Mouse (Mus musculus) hindbrain, embryonic 13.5 days (tissue): ENCODE data around the gene Mbd3. TPM values are rescaled to one million over a fixed set of nuclear protein-coding genes. Genes with fewer than 3 reads are reported as not detected.

ENCODE experiments used
- ATAC-seq: fragments of 200-750 bp; cut with Nextera tagmentation; 2 replicates; pipeline ENCODE4 v1.8.0; 2017; ENCODE audit warnings: moderate TSS enrichment; ENCODE audit not compliant: low FRiP score
- H3K27ac ChIP-seq: fragments of 300-500 bp; sonication (generic); 2 replicates; pipeline ENCODE4 v1.5.1; 2015; ENCODE audit warnings: inconsistent platforms, mild to moderate bottlenecking, moderate library complexity
- H3K27me3 ChIP-seq: fragments of 300-500 bp; sonication (generic); 2 replicates; pipeline ENCODE4 v1.6.1; 2015; ENCODE audit warnings: mild to moderate bottlenecking, inconsistent platforms
- H3K36me3 ChIP-seq: fragments of 300-500 bp; sonication (generic); 2 replicates; pipeline ENCODE4 v1.6.1; 2015; ENCODE audit warnings: mild to moderate bottlenecking, inconsistent platforms
- H3K4me1 ChIP-seq: fragments of 300-500 bp; sonication (generic); replicated peaks from 2 replicates; pipeline ENCODE4 v1.6.1; 2015; ENCODE audit warnings: inconsistent platforms
- H3K4me2 ChIP-seq: fragments of 300-500 bp; sonication (generic); 2 replicates; pipeline ENCODE4 v1.6.1; 2015; ENCODE audit warnings: inconsistent platforms, mild to moderate bottlenecking, moderate library complexity
- H3K4me3 ChIP-seq: fragments of 300-500 bp; sonication (generic); 2 replicates; pipeline ENCODE4 v1.5.1; 2015; ENCODE audit warnings: mild to moderate bottlenecking, inconsistent platforms
- H3K9ac ChIP-seq: fragments of 300-500 bp; sonication (generic); 2 replicates; pipeline ENCODE4 v1.6.1; 2015; ENCODE audit warnings: mild to moderate bottlenecking, inconsistent platforms
- H3K9me3 ChIP-seq: fragments of 300-500 bp; sonication (generic); 2 replicates; pipeline ENCODE4 v1.6.1; 2016; ENCODE audit warnings: inconsistent platforms
- WGBS: fragments of 180-500 bp; shearing (Covaris S2); methylation state at CpG from one replicate; pipeline ENCODE4 v1.1.7; 2015; 5-methylcytosine and 5-hydroxymethylcytosine counted together
- polyA plus RNA-seq: library from polyadenylated mRNA; unstranded; fragments of >200 nt; fragmentation: Nextera tagmentation; extraction: Ambion mirVana; gene quantifications from 2 replicates; pipeline ENCODE4 v1.2.1, GENCODE M21; 2015

Gene Mbd3
- polyA plus RNA-seq: 230 TPM in 2 replicates

DNA sequence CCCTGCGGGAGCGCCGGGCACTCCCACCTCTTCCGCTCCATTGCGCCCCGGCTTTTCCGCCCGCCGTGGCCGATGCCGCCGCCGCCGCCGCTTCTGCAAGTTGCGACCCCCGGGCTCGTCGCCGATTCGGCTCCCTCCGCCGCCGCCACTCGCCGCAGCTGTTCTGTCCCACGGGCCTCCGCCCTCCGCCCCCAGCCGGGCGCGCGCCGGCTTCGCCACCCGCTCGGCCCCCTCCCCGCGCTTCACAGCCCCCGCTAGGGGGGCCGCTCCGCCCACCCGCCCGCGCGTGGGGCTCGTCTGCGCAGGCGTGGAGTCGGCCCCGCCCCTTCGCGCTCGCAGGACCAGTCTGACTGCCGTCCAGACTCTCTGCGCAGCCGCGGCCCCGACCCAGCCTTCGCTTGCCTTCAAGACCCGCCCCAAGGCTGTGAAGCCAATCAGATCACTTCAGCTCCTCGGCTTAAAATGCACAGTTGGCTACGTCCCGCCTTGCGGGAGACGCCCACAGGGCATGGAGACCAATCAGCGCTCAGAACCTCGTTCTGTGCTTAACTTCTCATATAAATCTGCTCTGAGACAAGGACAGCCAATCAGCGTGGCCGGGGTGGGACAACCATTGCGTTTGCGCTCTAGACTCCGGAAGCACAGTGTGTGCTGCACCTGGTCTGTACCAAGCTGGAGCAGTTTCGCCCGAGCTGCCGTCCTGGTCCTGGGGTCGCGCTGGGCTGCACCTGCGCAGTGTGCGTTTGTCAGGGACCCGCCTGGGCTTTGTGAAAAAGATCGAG is at the start of gene Mbd3:
Gene Mbd3 (minus strand): TSS at position 360 of the 782 bp plus-strand sequence.
- Histone ChIP-seq H3K4me2 (peak within 1 kb of the TSS; percentile 88), H3K4me3 (peak within 1 kb of the TSS; percentile 69), H3K27me3 (no peaks in the 10 kb centered on the region), H3K4me1 (peaks cover 37% of the 10 kb centered on the region), H3K9me3 (no peaks in the 10 kb centered on the region), H3K9ac (peak within 1 kb of the TSS; percentile 95), H3K36me3 (peaks cover 50% of the 10 kb centered on the region), H3K27ac (peak within 1 kb of the TSS; percentile 100)
- peak; percentile 97 for ATAC-seq
- under 1% methylated on average over 66 of the region's 82 CpGs for WGBS

DNA sequence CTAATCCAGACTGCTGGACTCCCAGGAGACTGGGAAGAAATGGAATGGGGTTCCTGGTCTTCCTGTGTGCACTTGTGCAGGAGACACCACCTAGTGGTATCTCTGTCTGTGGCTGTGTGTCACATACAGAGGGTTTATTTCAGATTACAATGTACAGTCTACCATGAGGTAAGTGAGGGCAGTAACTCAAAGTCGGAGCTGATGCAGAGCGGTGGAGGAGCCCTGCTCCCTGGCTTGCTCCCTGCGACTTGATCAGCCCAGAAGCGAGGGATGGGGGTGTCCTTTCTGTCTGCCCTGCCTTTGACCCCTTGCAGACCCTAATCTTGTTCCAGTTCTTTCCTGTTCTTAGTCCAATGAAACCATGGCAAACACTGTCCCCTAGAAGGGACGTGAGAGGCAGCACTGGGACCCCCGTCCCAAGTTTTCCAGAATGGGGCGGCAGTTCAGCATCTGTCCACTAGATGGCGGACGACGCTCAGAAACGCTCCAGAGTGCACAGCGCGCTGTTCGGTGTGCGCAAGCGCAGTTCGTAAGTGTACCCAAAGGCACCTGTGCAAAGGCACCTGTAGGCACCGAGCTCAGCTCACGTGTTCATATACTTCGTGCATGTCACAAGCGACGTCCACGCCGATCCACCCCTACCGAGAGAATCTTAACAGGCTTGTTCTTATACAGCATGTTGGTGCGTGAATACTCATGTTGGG is 46.7 kb upstream of the Mbd3 start:
- H3K4me3 ChIP-seq: no peak overlapping the region
- H3K4me2 ChIP-seq: peak overlapping the region; percentile 42
- H3K4me1 ChIP-seq: peaks cover 13% of the 10 kb centered on the region
- no peaks in the 10 kb centered on the region for H3K36me3 ChIP-seq
- H3K9ac ChIP-seq: no peak overlapping the region
- peak; percentile 82 for ATAC-seq
- no peaks in the 10 kb centered on the region for H3K9me3 ChIP-seq
- H3K27me3 ChIP-seq: peaks cover 51% of the 10 kb centered on the region
- WGBS: 8% methylated on average over 26 of the region's 26 CpGs
- H3K27ac ChIP-seq: no peak overlapping the region

DNA sequence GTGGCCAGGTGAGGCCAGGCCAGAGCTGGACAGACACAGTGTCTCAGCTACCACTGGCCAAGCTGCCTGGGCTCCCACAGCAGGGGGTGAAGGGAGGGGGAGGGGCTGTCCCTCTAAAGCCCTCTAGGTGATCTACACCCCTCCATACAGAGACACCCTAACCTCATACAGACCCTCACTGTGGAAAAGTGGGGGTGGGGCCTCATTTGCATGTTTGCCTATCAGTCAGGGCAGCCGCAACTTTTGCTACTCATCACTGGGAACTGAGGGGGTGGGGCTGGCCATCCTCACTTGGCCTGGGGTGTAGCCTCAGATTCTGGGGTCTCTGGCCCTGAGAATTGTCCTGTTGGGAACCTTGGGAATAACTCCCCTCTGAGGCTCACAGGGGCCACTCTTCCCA is 45.7 kb upstream of the Mbd3 start:
- no peaks in the 10 kb centered on the region for H3K36me3 ChIP-seq
- no peak for ATAC-seq
- no peak overlapping the region for H3K4me3 ChIP-seq
- peaks cover 49% of the 10 kb centered on the region for H3K27me3 ChIP-seq
- H3K9ac ChIP-seq: no peak overlapping the region
- H3K27ac ChIP-seq: no peak overlapping the region
- peaks cover 13% of the 10 kb centered on the region for H3K4me1 ChIP-seq
- no peak overlapping the region for H3K4me2 ChIP-seq
- 30% methylated on average over 1 of the region's 1 CpGs for WGBS
- H3K9me3 ChIP-seq: no peaks in the 10 kb centered on the region

DNA sequence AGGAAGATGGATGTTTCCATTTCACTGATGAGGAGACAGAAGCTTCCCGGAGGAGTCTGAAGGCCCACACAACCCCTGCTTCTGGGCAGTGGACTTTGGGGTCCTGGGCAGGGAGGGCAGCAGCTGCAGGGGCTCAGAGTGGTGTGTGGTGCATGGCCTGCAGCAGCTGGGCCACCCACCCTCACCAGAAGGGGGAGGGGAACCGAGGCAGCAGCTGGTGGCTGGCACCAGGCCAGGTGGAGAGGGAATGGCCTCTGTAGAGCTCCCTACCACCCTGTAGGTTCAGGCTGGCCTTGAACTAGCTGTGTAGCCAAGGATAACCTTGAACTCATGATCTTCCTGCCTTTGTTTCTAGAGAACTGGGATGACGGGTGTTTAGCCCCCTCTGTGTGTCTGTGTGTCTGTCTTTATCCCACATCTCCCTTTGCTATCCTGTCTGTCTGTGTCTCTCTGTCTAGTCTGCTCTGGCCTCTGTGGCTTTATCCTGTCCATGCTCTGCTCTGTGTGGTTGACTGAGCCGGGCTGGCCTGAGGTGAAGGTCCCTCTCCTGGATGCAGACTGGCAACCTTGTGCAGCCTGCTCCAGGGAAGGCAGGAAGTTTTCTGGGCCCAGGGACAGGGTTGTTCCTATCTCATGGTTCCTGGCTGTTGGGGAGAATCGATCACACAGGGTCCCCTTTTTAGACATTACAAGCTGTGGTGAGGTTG is 45.1 kb upstream of the Mbd3 start:
- Histone ChIP-seq H3K4me1 (peaks cover 13% of the 10 kb centered on the region), H3K27me3 (peaks cover 49% of the 10 kb centered on the region), H3K27ac (no peak overlapping the region), H3K36me3 (no peaks in the 10 kb centered on the region), H3K4me2 (no peak overlapping the region), H3K9ac (peak overlapping the region; percentile 55; the same call in 1 of the 2 replicates), H3K4me3 (no peak overlapping the region), H3K9me3 (no peaks in the 10 kb centered on the region)
- WGBS: 38% methylated on average over 5 of the region's 5 CpGs
- no peak for ATAC-seq

DNA sequence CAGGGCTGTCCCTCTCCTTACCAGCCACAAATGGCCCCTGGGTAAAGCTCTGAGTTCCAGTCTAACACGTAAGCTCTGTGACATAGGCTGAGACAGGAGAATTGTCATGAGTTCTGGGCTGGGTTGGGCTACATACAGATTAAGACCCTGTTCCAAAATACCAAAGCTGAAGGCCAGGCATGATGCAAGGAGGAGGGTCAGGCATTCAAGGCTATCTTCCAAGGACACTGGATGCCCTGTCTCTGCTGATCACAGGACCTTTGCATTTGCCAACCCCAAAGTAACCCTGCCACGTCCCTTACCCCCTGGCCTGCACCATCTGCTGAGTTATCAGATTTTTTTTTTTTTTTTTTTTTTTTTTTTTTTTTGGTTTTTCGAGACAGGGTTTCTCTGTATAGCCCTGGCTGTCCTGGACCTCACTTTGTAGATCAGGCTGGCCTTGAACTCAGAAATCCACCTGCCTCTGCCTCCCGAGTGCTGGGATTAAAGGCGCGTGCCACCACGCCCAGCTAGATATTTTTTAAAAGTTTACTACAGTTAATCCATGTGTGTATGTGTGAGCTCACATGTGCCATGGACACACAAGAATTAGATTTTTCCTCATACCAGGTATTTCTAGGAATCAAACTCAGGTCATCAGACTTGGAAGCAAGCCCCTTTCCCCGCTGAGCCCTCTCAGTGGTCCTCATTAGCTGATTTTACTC is 44.4 kb upstream of the Mbd3 start:
- Histone ChIP-seq H3K4me1 (peaks cover 13% of the 10 kb centered on the region), H3K4me3 (no peak overlapping the region), H3K9me3 (no peaks in the 10 kb centered on the region), H3K27ac (no peak overlapping the region), H3K36me3 (no peaks in the 10 kb centered on the region), H3K27me3 (peaks cover 43% of the 10 kb centered on the region), H3K4me2 (no peak overlapping the region), H3K9ac (0 out of 2 replicates have a peak overlapping the region, but pooled peaks have one; percentile 55)
- WGBS: 80% methylated on average over 7 of the region's 8 CpGs
- ATAC-seq: no peak

DNA sequence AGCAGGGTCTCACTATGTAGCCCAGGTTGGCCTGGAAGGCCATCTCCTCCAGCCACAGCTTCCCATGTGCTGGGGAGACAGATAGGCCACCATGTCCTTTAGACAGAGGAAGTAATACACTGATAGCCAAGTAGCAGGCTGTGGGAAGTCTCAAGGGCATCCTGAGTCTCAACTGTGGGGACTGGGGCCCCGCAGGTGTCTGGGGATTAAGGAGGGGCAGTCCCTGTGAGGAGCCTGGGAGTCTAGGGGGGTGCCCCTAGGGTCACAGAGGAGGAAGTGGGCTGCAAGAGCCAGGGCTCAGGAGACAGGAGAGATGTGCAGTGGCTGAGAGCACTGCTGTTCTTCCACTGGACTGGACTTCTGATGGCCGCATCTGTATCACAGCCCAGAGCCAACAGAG is 43.6 kb upstream of the Mbd3 start:
- 60% methylated on average over 2 of the region's 2 CpGs for WGBS
- Histone ChIP-seq H3K9ac (peak overlapping the region; percentile 55; the same call in 1 of the 2 replicates), H3K4me2 (no peak overlapping the region), H3K27ac (no peak overlapping the region), H3K4me1 (peaks cover 13% of the 10 kb centered on the region), H3K36me3 (no peaks in the 10 kb centered on the region), H3K4me3 (no peak overlapping the region), H3K27me3 (peaks cover 42% of the 10 kb centered on the region), H3K9me3 (no peaks in the 10 kb centered on the region)
- ATAC-seq: no peak

DNA sequence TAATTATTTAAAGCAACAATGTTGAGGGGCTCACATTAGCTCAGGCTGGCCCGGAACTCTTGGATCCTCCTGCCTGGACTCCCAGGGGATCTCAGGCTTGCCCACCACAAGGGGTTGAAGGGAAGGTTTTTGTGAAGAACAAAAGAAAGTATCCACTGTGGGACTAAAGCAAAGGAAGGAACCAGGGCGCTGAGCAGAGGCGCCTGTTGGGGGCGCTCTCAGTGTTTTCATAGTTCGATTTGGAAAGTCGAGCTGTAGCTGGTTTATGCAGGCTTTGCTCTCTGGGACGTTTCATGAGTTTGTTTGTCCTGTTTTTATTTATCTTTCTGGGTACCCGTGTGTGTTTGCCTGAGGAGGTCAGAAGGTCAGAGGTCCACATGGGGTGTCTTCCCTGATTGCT is 42.2 kb upstream of the Mbd3 start:
- Histone ChIP-seq H3K4me2 (no peak overlapping the region), H3K27ac (no peak overlapping the region), H3K4me3 (no peak overlapping the region), H3K9me3 (no peaks in the 10 kb centered on the region), H3K27me3 (peaks cover 40% of the 10 kb centered on the region), H3K9ac (no peak overlapping the region), H3K36me3 (no peaks in the 10 kb centered on the region), H3K4me1 (peaks cover 13% of the 10 kb centered on the region)
- no peak for ATAC-seq
- 64% methylated on average over 8 of the region's 8 CpGs for WGBS

DNA sequence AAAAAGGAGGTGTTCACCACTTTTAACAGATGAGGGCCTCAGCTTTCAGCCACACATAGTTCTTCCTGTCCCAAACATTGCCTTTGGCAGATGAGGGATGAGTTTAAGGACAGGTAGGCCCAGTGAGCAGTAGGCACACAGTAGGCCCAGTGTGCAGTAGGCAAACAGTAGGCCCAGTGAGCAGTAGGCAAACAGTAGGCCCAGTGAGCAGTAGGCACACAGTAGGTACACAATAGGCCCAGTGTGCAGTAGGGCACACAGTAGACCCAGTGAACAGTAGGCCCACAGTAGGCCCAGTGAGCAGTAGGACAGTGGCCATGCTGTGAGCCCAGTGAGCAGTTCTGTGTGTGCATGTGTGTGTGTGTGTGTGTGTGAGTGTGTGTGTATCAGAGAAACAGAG is 40.7 kb upstream of the Mbd3 start:
- H3K4me1 ChIP-seq: peaks cover 13% of the 10 kb centered on the region
- H3K27me3 ChIP-seq: peaks cover 31% of the 10 kb centered on the region
- ATAC-seq: no peak
- H3K9ac ChIP-seq: peak overlapping the region; percentile 13; the same call in 1 of the 2 replicates
- no peak overlapping the region for H3K4me2 ChIP-seq
- no peak overlapping the region for H3K27ac ChIP-seq
- H3K36me3 ChIP-seq: no peaks in the 10 kb centered on the region
- H3K4me3 ChIP-seq: no peak overlapping the region
- H3K9me3 ChIP-seq: no peaks in the 10 kb centered on the region

DNA sequence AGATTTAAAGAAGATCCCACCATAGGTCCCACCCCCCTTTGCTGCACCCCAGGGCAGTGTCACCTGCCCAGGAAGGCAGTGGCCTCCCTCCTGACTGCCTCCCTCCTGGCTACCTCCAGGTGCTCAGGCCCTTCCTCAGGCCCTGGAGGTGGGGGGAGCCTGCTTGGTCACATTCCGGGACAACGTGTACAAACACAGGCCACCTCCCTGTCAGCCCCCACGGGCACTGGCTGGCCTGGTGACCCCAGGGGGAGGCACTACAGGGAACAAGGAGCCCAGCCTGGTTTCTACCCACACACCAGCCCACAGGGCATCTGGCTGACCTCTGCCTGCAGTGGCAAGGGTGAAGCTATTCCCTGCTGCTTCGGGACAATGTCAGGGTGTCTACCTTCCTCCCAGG is 38.6 kb upstream of the Mbd3 start:
- no peak overlapping the region for H3K4me3 ChIP-seq
- no peak overlapping the region for H3K9ac ChIP-seq
- peaks cover 14% of the 10 kb centered on the region for H3K27me3 ChIP-seq
- H3K4me1 ChIP-seq: 0 out of 2 replicates have a peak, but pooled peaks cover 4% of the 10 kb centered on the region
- no peaks in the 10 kb centered on the region for H3K36me3 ChIP-seq
- H3K27ac ChIP-seq: no peak overlapping the region
- H3K9me3 ChIP-seq: no peaks in the 10 kb centered on the region
- no peak for ATAC-seq
- H3K4me2 ChIP-seq: no peak overlapping the region
- WGBS: 85% methylated on average over 4 of the region's 4 CpGs

DNA sequence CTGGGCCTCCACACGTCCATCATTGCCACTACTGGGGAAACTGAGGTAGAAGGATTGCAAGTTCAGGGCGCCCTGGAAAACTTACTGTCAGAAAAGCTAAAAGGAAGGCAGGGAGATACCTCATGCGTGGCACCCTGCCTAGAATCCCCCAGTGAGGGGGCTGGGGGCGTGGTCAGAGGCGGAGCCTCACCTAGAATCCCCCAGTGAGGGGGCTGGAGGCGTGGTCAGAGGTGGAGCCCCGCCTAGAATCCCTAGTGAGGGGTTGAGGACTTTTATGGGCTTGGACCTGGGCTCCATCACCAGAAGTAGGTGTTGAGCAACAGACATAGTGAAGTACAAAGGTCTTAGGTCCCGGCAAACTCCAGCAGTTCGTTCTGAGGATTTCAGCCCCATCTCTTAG is 36.9 kb upstream of the Mbd3 start:
- H3K27ac ChIP-seq: no peak overlapping the region
- H3K9ac ChIP-seq: no peak overlapping the region
- peaks cover 20% of the 10 kb centered on the region for H3K4me1 ChIP-seq
- H3K9me3 ChIP-seq: no peaks in the 10 kb centered on the region
- H3K4me3 ChIP-seq: no peak overlapping the region
- 13% methylated on average over 9 of the region's 9 CpGs for WGBS
- H3K27me3 ChIP-seq: peaks cover 10% of the 10 kb centered on the region
- ATAC-seq: no peak
- H3K36me3 ChIP-seq: no peaks in the 10 kb centered on the region
- no peak overlapping the region for H3K4me2 ChIP-seq

DNA sequence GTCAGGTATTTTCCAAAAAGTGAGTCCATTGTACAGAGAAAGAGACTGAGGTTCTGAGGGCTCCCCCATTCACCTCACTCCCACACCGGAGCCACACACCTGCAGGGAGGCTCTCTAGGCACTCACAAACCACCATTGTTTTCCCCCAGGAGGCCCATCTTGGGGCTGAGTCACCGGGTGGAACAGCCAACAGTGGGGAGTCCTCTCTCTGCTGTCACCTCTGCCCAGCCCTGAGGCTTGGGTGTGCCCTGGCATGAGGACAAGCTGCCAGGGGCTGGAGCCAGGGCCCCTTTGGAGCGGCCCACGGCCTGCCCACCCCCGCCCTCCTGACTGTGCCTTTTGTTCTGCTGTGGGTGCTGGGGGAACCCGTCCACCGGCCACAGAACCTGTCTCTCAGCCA is 36.4 kb upstream of the Mbd3 start:
- Histone ChIP-seq H3K9me3 (no peaks in the 10 kb centered on the region), H3K27me3 (peaks cover 10% of the 10 kb centered on the region), H3K27ac (no peak overlapping the region), H3K36me3 (0 out of 2 replicates have a peak, but pooled peaks cover 2% of the 10 kb centered on the region), H3K9ac (0 out of 2 replicates have a peak overlapping the region, but pooled peaks have one; percentile 5), H3K4me2 (no peak overlapping the region), H3K4me1 (peaks cover 25% of the 10 kb centered on the region), H3K4me3 (no peak overlapping the region)
- no peak for ATAC-seq
- WGBS: 46% methylated on average over 7 of the region's 7 CpGs

DNA sequence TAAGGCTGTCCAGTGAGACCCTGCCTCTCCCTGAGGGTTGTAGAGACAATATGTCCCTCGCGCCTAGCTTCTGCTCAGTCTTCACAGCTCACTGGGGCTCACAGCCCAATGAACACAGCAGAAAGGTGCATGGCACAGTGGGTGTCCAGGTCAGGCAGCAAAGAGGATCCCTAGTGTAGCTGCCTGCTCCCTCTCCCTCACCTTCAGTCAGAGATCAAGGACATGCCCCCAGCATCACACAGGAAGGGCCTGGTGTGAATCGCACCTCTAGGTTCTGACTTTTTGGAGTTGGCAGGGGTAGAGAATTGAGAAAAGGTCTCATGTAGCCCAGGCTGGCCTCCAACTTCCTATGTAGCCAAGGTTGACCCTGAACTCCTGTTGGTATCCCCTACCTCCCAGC is 35.5 kb upstream of the Mbd3 start:
- H3K9ac ChIP-seq: no peak overlapping the region; the same call in 1 of the 2 replicates
- no peak for ATAC-seq
- H3K9me3 ChIP-seq: no peaks in the 10 kb centered on the region
- no peak overlapping the region for H3K27ac ChIP-seq
- peaks cover 10% of the 10 kb centered on the region for H3K27me3 ChIP-seq
- H3K4me2 ChIP-seq: no peak overlapping the region
- 82% methylated on average over 3 of the region's 3 CpGs for WGBS
- H3K4me3 ChIP-seq: no peak overlapping the region
- peaks cover 35% of the 10 kb centered on the region for H3K4me1 ChIP-seq
- H3K36me3 ChIP-seq: peaks cover 12% of the 10 kb centered on the region
